Mouse (Mus musculus): ENCODE measurements around the gene Ctcf. TPM values are rescaled to one million over a fixed set of nuclear protein-coding genes. Genes with fewer than 3 reads are reported as not detected.
A peak's percentile ranks its signal among the peaks of the same experiment; 100 is the strongest.

Gene Ctcf
- 10 to 100 TPM; 41.4 to 41.9 TPM for total RNA-seq (2021)
- 9.3 and 13.6 TPM in 2 replicates for polyA plus RNA-seq (2012; rRNA removed)
- long read RNA-seq, transcript Ctcf-201 (12 exons, 3,782 nt) = major isoform, 10 of 27 reads
- long read RNA-seq, partial matches to known transcripts = 4 of 27 reads
- long read RNA-seq, other reads (novel, unspliced or antisense) = 13 of 27 reads

DNA sequence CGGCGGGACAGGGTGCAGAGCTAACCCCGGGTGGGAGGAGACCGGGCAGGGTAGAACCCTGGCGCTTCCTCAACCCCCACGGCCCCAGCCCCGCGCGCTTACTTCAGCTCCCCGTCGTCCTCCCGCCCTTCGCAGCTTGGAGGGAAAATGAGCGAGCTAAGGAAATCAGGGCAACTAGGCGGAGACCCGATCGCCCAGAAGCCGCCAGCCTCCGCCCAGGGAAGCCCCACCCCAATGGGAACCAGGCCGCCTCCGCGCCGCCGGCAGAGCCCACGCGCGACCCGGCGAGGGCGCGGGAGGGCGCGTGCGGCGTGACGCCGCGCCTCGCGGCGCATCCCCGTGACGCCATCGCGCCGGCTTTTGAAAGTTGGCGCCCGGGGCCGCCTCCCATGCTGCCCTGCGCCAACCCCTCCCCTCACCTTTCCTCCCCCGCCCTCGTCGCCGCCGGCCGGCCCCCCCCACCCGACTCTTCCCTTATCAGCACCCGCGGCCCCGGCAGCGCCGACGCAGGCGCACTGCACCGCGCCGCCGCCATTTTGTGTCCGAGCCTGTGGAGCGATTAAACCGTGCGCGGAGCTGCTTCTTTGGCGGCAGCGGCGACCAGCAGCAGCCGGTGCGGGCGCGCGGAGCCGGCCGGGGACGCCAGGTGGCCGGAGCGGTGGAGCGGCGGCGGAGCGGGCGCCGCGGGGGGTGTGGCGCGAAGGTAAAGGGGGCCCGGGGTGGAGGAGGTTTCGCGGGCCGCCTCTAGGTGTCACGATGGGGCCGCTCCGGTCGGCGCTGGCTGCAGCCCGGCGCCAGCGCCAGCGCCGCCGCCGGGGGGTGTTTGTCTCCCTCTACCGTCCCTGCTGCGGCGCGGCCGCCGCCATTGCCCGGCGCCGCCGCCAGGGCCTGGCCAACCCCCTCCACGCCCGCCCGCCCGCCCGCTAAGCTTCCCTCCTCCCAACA, at the start of gene Ctcf:
TSS of gene Ctcf (plus strand) at position 551 of the 945 bp plus-strand sequence.
- WGBS = under 1% methylated on average over 105 of the region's 126 CpGs
- H3K79me2 ChIP-seq (replicated peaks; ENCODE audit: control insufficient read depth, insufficient read depth, low read length) = peaks cover 6% of the 10 kb centered on the region
- TF ChIP-seq POLR2A (IDR thresholded peaks at IDR 0.05; ENCODE audit: insufficient read depth, low read depth, low read length) (peak; percentile 36), EP300 (IDR thresholded peaks at IDR 0.05; ENCODE audit: insufficient read depth, low read depth, low read length) (no peak), CTCF (IDR thresholded peaks at IDR 0.05) (peak; percentile 87)
- peak within 1 kb of the TSS; percentile 98 for H3K27ac ChIP-seq
- H3K4me1 ChIP-seq (ENCODE audit: control insufficient read depth, insufficient read depth, low read length) = peaks cover 11% of the 10 kb centered on the region
- peaks cover 17% of the 10 kb centered on the region for H3K36me3 ChIP-seq (ENCODE audit: control insufficient read depth, insufficient read depth, low read length)
- peak within 1 kb of the TSS; percentile 95 for H3K4me3 ChIP-seq
- DNase-seq = peak; percentile 93
- H3K27me3 ChIP-seq (ENCODE audit: control insufficient read depth, insufficient read depth, low read length) = no peaks in the 10 kb centered on the region
- intact Hi-C loops (cut with DNase I) = loop anchor here (2.0 to 5.0 kb wide), 5 partner anchors 21 to 121 kb away; partner anchors contain the start of genes Acd, Atp6v0d1, Gfod2 and Pard6a
- peak within 1 kb of the TSS; percentile 100 for H3K9ac ChIP-seq (ENCODE audit: low read depth, low read length)

DNA sequence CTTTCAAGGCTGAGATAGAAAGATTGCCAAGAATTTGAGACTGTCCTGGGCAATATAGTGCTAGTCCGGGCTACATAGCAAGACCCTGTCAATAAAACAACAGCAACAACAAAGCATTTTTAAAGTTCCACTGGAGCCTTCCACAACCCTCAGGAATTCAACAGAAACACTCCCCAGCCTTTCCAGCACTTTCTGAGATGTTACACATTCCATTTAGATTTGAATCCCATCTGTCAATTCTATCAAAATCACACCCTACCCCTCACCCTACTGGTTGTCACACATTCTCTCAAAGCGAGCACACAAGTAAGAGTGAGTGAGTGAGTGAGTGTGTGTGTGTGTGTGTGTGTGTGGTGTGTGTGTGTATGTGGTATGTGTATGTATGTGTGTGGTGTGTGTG, 43.9 kb upstream of the Ctcf start:
- no peaks in the 10 kb centered on the region for H3K79me2 ChIP-seq (replicated peaks; ENCODE audit: control insufficient read depth, insufficient read depth, low read length)
- no peaks in the 10 kb centered on the region for H3K27me3 ChIP-seq (ENCODE audit: control insufficient read depth, insufficient read depth, low read length)
- no peak for DNase-seq
- H3K27ac ChIP-seq = no peak overlapping the region
- H3K4me1 ChIP-seq (ENCODE audit: control insufficient read depth, insufficient read depth, low read length) = peaks cover 4% of the 10 kb centered on the region
- no peak overlapping the region for H3K4me3 ChIP-seq
- intact Hi-C loops (cut with DNase I) = no loop called here
- no peaks in the 10 kb centered on the region; the same call in 1 of the 2 replicates for H3K36me3 ChIP-seq (ENCODE audit: control insufficient read depth, insufficient read depth, low read length)
- WGBS = 70% methylated on average over 2 of the region's 2 CpGs
- H3K9ac ChIP-seq (ENCODE audit: low read depth, low read length) = no peak overlapping the region
- TF ChIP-seq POLR2A (IDR thresholded peaks at IDR 0.05; ENCODE audit: insufficient read depth, low read depth, low read length) (no peak), EP300 (IDR thresholded peaks at IDR 0.05; ENCODE audit: insufficient read depth, low read depth, low read length) (no peak), CTCF (IDR thresholded peaks at IDR 0.05) (no peak)

DNA sequence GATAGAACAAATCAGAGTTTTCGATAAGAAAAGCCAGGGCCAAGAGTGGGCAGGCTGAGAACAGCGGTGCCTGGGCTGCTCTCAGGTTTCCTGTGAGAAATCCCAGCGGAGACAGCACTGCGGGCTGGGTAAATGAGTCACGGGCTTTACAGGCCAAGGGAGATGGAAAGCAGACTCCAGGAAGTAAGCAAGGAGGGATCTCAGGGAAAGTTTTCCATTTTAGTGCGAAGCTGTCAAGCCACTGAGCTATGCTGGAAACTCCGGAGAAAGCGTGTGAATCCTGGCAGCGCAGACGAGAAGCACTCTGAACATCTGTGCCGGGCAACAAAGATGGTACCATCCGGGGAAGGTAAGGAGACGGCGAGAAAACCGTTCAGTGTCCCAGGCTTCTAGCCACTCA, 42.5 kb upstream of the Ctcf start:
- Histone ChIP-seq H3K9ac (ENCODE audit: low read depth, low read length) (peak overlapping the region; percentile 64), H3K27ac (peak overlapping the region; percentile 88), H3K4me1 (ENCODE audit: control insufficient read depth, insufficient read depth, low read length) (peaks cover 4% of the 10 kb centered on the region), H3K27me3 (ENCODE audit: control insufficient read depth, insufficient read depth, low read length) (no peaks in the 10 kb centered on the region), H3K36me3 (ENCODE audit: control insufficient read depth, insufficient read depth, low read length) (no peaks in the 10 kb centered on the region; the same call in 1 of the 2 replicates), H3K79me2 (replicated peaks; ENCODE audit: control insufficient read depth, insufficient read depth, low read length) (no peaks in the 10 kb centered on the region), H3K4me3 (peak overlapping the region; percentile 40)
- WGBS = 19% methylated on average over 15 of the region's 15 CpGs
- peak; percentile 70 to 77 for DNase-seq
- TF ChIP-seq CTCF (IDR thresholded peaks at IDR 0.05) = no peak
- peak; percentile 59; the same call in 1 of the 2 replicates for TF ChIP-seq POLR2A (IDR thresholded peaks at IDR 0.05; ENCODE audit: insufficient read depth, low read depth, low read length)
- 0 out of 2 replicates have a peak, but pooled peaks have one; percentile 8 for TF ChIP-seq EP300 (IDR thresholded peaks at IDR 0.05; ENCODE audit: insufficient read depth, low read depth, low read length)
- intact Hi-C loops (cut with DNase I) = no loop called here

DNA sequence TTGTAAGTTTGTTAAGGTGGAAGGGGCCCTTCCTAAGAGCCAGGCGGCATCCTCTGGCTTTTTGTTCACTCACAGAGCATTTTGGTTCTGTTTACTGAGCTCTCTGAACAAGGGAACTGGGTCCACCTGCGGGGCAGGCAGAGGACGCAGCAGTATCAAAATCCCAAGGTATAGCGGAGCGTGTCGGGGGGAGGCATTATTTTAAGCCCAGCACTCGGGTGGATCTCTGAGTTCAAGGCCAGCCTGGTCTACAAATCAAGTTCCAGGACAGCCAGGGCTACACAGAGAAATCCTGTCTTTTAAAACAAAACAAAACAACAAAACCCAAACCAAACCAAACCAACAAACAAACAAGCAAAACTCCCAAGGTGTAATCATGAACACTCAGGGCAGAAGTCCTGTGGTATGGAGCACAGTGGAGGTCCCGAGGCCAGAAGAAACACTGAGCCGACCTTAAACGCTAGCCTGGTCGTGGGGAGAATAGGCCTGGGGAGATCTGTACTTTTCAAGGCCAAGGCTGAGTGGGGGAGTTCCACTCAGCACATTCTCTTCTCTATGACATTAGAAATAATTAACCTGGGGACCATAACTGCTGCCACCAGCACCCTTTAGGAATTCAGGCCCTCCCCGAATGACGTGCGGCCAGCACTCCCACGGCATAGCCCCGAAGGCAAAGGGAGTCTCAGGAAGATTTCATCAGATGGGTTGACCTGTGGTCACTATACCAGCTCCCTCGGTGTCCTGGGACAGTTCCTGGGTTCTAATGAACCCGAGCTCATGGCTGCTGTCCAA, 41.7 kb upstream of the Ctcf start:
- no peak for TF ChIP-seq EP300 (IDR thresholded peaks at IDR 0.05; ENCODE audit: insufficient read depth, low read depth, low read length)
- TF ChIP-seq POLR2A (IDR thresholded peaks at IDR 0.05; ENCODE audit: insufficient read depth, low read depth, low read length) = 0 out of 2 replicates have a peak, but pooled peaks have one; percentile 21
- H3K4me1 ChIP-seq (ENCODE audit: control insufficient read depth, insufficient read depth, low read length) = peaks cover 4% of the 10 kb centered on the region
- no peaks in the 10 kb centered on the region for H3K27me3 ChIP-seq (ENCODE audit: control insufficient read depth, insufficient read depth, low read length)
- H3K4me3 ChIP-seq = peak overlapping the region; percentile 40
- peak overlapping the region; percentile 64 for H3K9ac ChIP-seq (ENCODE audit: low read depth, low read length)
- intact Hi-C loops (cut with DNase I) = no loop called here
- peak; percentile 17 to 40 for DNase-seq
- no peaks in the 10 kb centered on the region for H3K79me2 ChIP-seq (replicated peaks; ENCODE audit: control insufficient read depth, insufficient read depth, low read length)
- WGBS = 48% methylated on average over 18 of the region's 18 CpGs
- H3K27ac ChIP-seq = peak overlapping the region; percentile 88
- H3K36me3 ChIP-seq (ENCODE audit: control insufficient read depth, insufficient read depth, low read length) = no peaks in the 10 kb centered on the region; the same call in 1 of the 2 replicates

DNA sequence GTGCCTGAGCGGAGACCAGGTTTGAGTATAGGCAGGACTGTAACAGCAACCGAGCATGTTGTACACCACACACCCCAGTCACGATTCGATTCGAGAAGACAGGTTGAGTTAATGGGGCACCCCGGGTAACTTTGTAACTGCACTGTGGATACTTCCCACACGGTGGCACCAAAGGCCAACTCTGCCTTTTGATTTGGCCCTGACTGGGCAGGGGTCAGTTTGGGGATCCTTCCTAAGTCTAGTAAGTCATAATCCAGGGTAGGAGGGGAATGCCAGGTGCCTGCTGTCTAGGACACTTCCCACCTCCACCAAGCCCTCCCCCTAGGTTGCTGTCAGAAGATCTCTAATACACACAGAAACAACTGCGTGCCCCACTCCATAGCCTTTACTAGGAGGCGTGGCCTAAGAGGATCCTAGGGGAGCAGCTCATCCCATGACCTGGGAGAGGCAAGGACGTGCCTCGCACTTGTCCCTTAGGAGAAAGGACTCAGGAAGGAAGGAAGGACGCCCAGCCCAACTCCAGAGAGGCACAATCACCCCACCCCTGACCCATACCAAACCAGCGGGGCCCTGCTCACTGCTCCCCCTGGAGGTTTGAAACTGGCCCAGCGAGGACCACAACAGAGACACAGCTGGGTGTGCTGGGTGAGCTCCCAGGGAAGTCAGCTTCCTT, 39.9 kb upstream of the Ctcf start:
- H3K27ac ChIP-seq = peak overlapping the region; percentile 88
- H3K4me1 ChIP-seq (ENCODE audit: control insufficient read depth, insufficient read depth, low read length) = peaks cover 4% of the 10 kb centered on the region
- DNase-seq = peak; percentile 88 to 89
- H3K9ac ChIP-seq (ENCODE audit: low read depth, low read length) = peak overlapping the region; percentile 55
- WGBS = 7% methylated on average over 14 of the region's 14 CpGs
- peak overlapping the region; percentile 33; the same call in 1 of the 2 replicates for H3K4me3 ChIP-seq
- intact Hi-C loops (cut with DNase I) = loop anchor here (1.0 to 2.0 kb wide), 2 partner anchors 30 to 40 kb away; partner anchors contain the start of genes Agrp, Atp6v0d1 and Ctcf
- H3K36me3 ChIP-seq (ENCODE audit: control insufficient read depth, insufficient read depth, low read length) = no peaks in the 10 kb centered on the region; the same call in 1 of the 2 replicates
- TF ChIP-seq CTCF (IDR thresholded peaks at IDR 0.05) = peak; percentile 65
- TF ChIP-seq EP300 (IDR thresholded peaks at IDR 0.05; ENCODE audit: insufficient read depth, low read depth, low read length) = peak; percentile 94
- peak; percentile 59 for TF ChIP-seq POLR2A (IDR thresholded peaks at IDR 0.05; ENCODE audit: insufficient read depth, low read depth, low read length)
- no peaks in the 10 kb centered on the region for H3K79me2 ChIP-seq (replicated peaks; ENCODE audit: control insufficient read depth, insufficient read depth, low read length)
- H3K27me3 ChIP-seq (ENCODE audit: control insufficient read depth, insufficient read depth, low read length) = no peaks in the 10 kb centered on the region

Measured in heart, adult 2 months (tissue).